Mouse (Mus musculus) lung, adult 2 months (tissue): Measurements from ENCODE around the gene Tbc1d24.

Source experiments
- CTCF ChIP-seq: fragments of 200-500 bp; IDR thresholded peaks from 2 replicates; pipeline ENCODE4 v1.5.1; 2011; ENCODE audit warnings: mild to moderate bottlenecking, low read length, control low read depth; ENCODE audit not compliant: insufficient read depth
- POLR2A ChIP-seq: fragments of 200-500 bp; IDR thresholded peaks from 2 replicates; pipeline ENCODE4 v1.6.1; 2011; ENCODE audit warnings: low read depth, mild to moderate bottlenecking, control low read depth, low read length, borderline replicate concordance; ENCODE audit errors: extremely low read depth

DNA sequence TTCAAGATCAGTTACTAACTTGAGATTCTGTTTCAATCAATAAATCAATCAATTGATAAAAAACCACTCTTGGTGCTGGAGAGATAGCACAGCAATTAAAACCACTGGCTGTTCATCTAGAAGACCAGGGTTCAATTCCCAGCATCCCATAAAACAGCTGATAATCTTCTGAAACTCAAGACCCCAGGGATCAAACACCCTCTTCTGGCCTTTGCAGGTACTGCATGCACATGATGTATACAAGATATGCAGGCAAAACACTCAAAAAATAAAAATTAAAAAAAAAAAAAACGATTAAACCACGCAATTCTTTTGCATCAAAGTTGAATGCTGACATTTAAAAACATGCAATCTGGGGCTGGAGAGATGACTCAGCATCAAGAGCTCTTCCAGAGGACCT, 43.3 kb upstream of the Tbc1d24 start:
- TF ChIP-seq CTCF (no peak), POLR2A (no peak)
